In genomic region chr12:46040626-46041025, GRCm38 (mm10) we compare ENCODE assay signal across 23 mouse cellular contexts.
DNase-seq lines count a peak whose midpoint lies in the region.
"Had no signal": no experiment of that assay in that cellular context is flagged by ENCODE, and none has a peak within 500 bp of the region (broad histone marks: within the 10 kb centered on the region; RNA-seq: fewer than 3 reads in every experiment).

No protein-coding gene starts in this region.

- no peak overlapping the region for H3K4me3 ChIP-seq in heart, embryonic 10.5 days
- H3K4me3 ChIP-seq: embryonic facial prominence, embryonic 13.5 days; limb, embryonic 15.5 days; megakaryocyte, embryonic 14.5 days; midbrain, embryonic 13.5 days had no signal

- DNase-seq in layer of hippocampus, adult 11-12 months (ENCODE audit: low spot score): peak; percentile 15
- no peak for DNase-seq in layer of hippocampus, postnatal 10 days (ENCODE audit: low spot score in 2 of 2)
- DNase-seq in right cerebral cortex, adult 18-20 months: peak; percentile 72
- no peak for DNase-seq in right cerebral cortex, postnatal 4 days
- peak; percentile 56 to 70 for DNase-seq in left cerebral cortex, adult 9 months (ENCODE audit: low spot score in 2 of 2)
- DNase-seq in right cerebral cortex, postnatal 36 days (ENCODE audit: low spot score in 2 of 2): peak; percentile 33 to 81
- DNase-seq in embryo, embryonic 11 days: no peak
- DNase-seq in heart, embryonic 10.5 days (ENCODE audit: low spot score): no peak
- DNase-seq: adrenal gland, adult 8-10 months; cerebellum, adult 2 months; cerebellum, postnatal 25 days; heart, postnatal 4 days; kidney, adult 18-20 months; kidney, postnatal 10 days; lung, embryonic 14.5 days; spleen, adult 18-20 months; thymus, postnatal 25 days had no signal

- H3K27me3 ChIP-seq in heart, embryonic 10.5 days (ENCODE audit: insufficient read depth, poor library complexity, severe bottlenecking): no peaks in the 10 kb centered on the region
- H3K27me3 ChIP-seq: embryonic facial prominence, embryonic 13.5 days; limb, embryonic 15.5 days; megakaryocyte, embryonic 14.5 days; midbrain, embryonic 13.5 days had no signal

- no peaks in the 10 kb centered on the region for H3K36me3 ChIP-seq in heart, embryonic 10.5 days
- H3K36me3 ChIP-seq: embryonic facial prominence, embryonic 13.5 days; limb, embryonic 15.5 days; midbrain, embryonic 13.5 days had no signal

- H3K9me3 ChIP-seq in heart, embryonic 10.5 days: no peaks in the 10 kb centered on the region
- H3K9me3 ChIP-seq: embryonic facial prominence, embryonic 13.5 days; limb, embryonic 15.5 days; megakaryocyte, embryonic 14.5 days; midbrain, embryonic 13.5 days had no signal

- no peaks in the 10 kb centered on the region for H3K4me1 ChIP-seq in heart, embryonic 10.5 days
- H3K4me1 ChIP-seq: embryonic facial prominence, embryonic 13.5 days; limb, embryonic 15.5 days; megakaryocyte, embryonic 14.5 days; midbrain, embryonic 13.5 days had no signal

- H3K27ac ChIP-seq in heart, embryonic 10.5 days: no peak overlapping the region
- H3K27ac ChIP-seq: embryonic facial prominence, embryonic 13.5 days; hindbrain, embryonic 14.5 days; limb, embryonic 15.5 days; liver, embryonic 14.5 days; midbrain, embryonic 13.5 days had no signal

Comparison
In these comparisons a context has a peak if more than half of its experiments do, and no peak if none do; other contexts are left out.
1. DNase-seq: peak in layer of hippocampus, adult 11-12 months (single experiment), right cerebral cortex, adult 18-20 months (single experiment), left cerebral cortex, adult 9 months (2 of 2) and right cerebral cortex, postnatal 36 days (2 of 2); none in layer of hippocampus, postnatal 10 days (0 of 2), right cerebral cortex, postnatal 4 days (single experiment), embryo, embryonic 11 days (single experiment) and heart, embryonic 10.5 days (single experiment).